ENCODE assay signal across 11 mouse cellular contexts in genomic region chr11:119791923-119792564, GRCm38 (mm10).
"Had no signal": no experiment of that assay in that cellular context is flagged by ENCODE, and none has a peak within 500 bp of the region (broad histone marks: within the 10 kb centered on the region; RNA-seq: fewer than 3 reads in every experiment).

No protein-coding gene starts in this region.

- H3K9me3 ChIP-seq: limb, embryonic 13.5 days; megakaryocyte, embryonic 14.5 days; midbrain, embryonic 15.5 days had no signal

- H3K27me3 ChIP-seq: limb, embryonic 13.5 days; midbrain, embryonic 15.5 days had no signal

- H3K4me2 ChIP-seq: limb, embryonic 13.5 days; midbrain, embryonic 11.5 days; midbrain, embryonic 15.5 days had no signal

- H3K9ac ChIP-seq: limb, embryonic 13.5 days; liver, embryonic 14.5 days; midbrain, embryonic 15.5 days had no signal

- ATAC-seq: intestine, embryonic 16.5 days; midbrain, embryonic 15.5 days had no signal

- H3K36me3 ChIP-seq: midbrain, embryonic 15.5 days had no signal

- H3K4me3 ChIP-seq: limb, embryonic 13.5 days; midbrain, embryonic 15.5 days had no signal

- H3K27ac ChIP-seq: limb, embryonic 13.5 days; liver, embryonic 14.5 days; stomach, postnatal 0 days had no signal

- DNase-seq: left cerebral cortex, postnatal 4 days; lung, adult 18-20 months; right cerebral cortex, adult 18-20 months; thymus, postnatal 4 days had no signal
